Mouse (Mus musculus): Measurements from ENCODE around the gene Car1.
"Not testable (repeated sequence)": the region's sequence is repeated elsewhere in the genome, so short reads cannot be mapped to it uniquely, and the experiment has no call there.

The Car1 gene

GRCm38 (mm10) chr3:14782365-14782764 lies 25.8 kb downstream of the Car1 start:
- not testable (repeated sequence) for DNase-seq

- DNase-seq, result no peak
Observed at GRCm38 (mm10) chr3:14780212-14780611, 28.0 kb downstream of the Car1 start.

GRCm38 (mm10) chr3:14776497-14777162 lies 31.5 kb downstream of the Car1 start:
- DNase-seq, result not testable (repeated sequence)

GRCm38 (mm10) chr3:14774539-14774938 lies 33.6 kb downstream of the Car1 start:
- DNase-seq, result not testable (repeated sequence)

- DNase-seq, result not testable (repeated sequence)
Observed at GRCm38 (mm10) chr3:14772473-14772872, 35.7 kb downstream of the Car1 start.

- DNase-seq, result no peak
Observed at GRCm38 (mm10) chr3:14764755-14765566, 43.2 kb downstream of the Car1 start.

GRCm38 (mm10) chr3:14755716-14756115 lies 52.5 kb downstream of the Car1 start:
- DNase-seq, result no peak

- no peak for DNase-seq
Observed at GRCm38 (mm10) chr3:14746041-14746440, 62.1 kb downstream of the Car1 start.

GRCm38 (mm10) chr3:14738261-14738660 lies 69.9 kb downstream of the Car1 start:
- DNase-seq, result no peak

GRCm38 (mm10) chr3:14727496-14727895 lies 80.7 kb downstream of the Car1 start:
- not testable (repeated sequence) for DNase-seq

- DNase-seq, result not testable (repeated sequence)
Observed at GRCm38 (mm10) chr3:14725462-14725861, 82.7 kb downstream of the Car1 start.
